Mouse (Mus musculus): ENCODE results near the gene Gm17662.
A peak's percentile ranks its signal among the peaks of the same experiment; 100 is the strongest.

Gene Gm17662

GRCm38 (mm10) chr4:104888499-104889262 is 31.6 kb downstream of the Gm17662 start:
- no peak for DNase-seq (ENCODE audit: low read depth, low spot score)

- no peak for DNase-seq (ENCODE audit: low read depth, low spot score)
Observed at GRCm38 (mm10) chr4:104891708-104892107, 34.6 kb downstream of the Gm17662 start.

- DNase-seq (ENCODE audit: low read depth, low spot score) = no peak
Observed at GRCm38 (mm10) chr4:104893588-104893987, 36.5 kb downstream of the Gm17662 start.

GRCm38 (mm10) chr4:104894004-104894734 is 37.0 kb downstream of the Gm17662 start:
- DNase-seq (ENCODE audit: low read depth, low spot score) = peak; percentile 59

GRCm38 (mm10) chr4:104902836-104903235 is 45.7 kb downstream of the Gm17662 start:
- no peak for DNase-seq (ENCODE audit: low read depth, low spot score)

- DNase-seq (ENCODE audit: low read depth, low spot score) = no peak
Observed at GRCm38 (mm10) chr4:104905049-104905448, 47.9 kb downstream of the Gm17662 start.

Data from R1 (cell line).